Mouse (Mus musculus): ENCODE data around the gene Snx14. TPM values are rescaled to one million over a fixed set of nuclear protein-coding genes. Genes with fewer than 3 reads are reported as not detected.
A peak's percentile ranks its signal among the peaks of the same experiment; 100 is the strongest.

Snx14 gene
- polyA plus RNA-seq, 1 experiment from 2014 or later, result 25.4 TPM

DNA sequence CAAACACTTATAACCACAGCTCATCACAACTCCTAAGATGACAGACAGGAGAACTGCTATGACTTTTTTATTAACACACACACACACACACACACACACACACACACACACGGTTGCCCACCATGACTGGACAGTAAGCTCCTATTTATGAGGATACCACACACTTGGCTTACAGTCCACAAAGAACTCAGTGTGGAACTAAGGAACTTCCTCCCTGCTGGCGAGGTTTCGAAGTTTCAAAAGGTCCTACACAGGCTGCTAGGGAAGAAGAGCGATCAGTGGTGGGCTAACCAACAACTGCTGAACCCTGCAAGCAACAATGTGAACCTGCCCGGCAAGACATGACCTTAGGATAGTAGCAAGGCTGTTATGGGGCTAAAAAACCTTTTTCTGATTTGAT is 61.3 kb downstream of the Snx14 start:
- Histone ChIP-seq H3K27ac (no peak overlapping the region), H3K27me3 (ENCODE audit: insufficient read depth, poor library complexity, severe bottlenecking) (no peaks in the 10 kb centered on the region), H3K4me3 (no peak overlapping the region), H3K9me3 (no peaks in the 10 kb centered on the region), H3K36me3 (peaks cover 18% of the 10 kb centered on the region; the same call in 1 of the 2 replicates), H3K4me1 (no peaks in the 10 kb centered on the region)
- DNase-seq (ENCODE audit: low spot score), result no peak
- WGBS, result 90% methylated on average over 5 of the region's 5 CpGs

DNA sequence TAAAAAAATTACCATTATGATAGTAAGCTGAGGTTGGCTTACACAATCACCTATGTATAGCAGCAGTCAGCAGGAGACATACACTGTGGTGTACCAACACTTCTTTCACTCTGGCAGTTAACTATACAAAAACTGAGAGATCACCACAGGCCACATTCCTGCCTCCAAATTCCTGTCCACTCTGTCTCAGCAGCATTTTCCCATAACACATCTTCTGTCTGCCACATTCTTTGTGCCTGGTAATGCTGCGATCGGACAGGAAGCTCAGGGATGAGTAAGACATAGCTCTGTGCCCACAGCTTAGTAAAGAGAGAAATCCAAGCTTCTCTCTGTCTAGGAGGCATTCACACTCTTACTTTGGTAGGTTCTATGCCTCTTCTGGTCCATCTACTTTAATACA is 65.8 kb downstream of the Snx14 start:
- Histone ChIP-seq H3K27ac (no peak overlapping the region), H3K36me3 (peaks cover 2% of the 10 kb centered on the region; the same call in 1 of the 2 replicates), H3K4me3 (no peak overlapping the region), H3K27me3 (ENCODE audit: insufficient read depth, poor library complexity, severe bottlenecking) (no peaks in the 10 kb centered on the region), H3K4me1 (no peaks in the 10 kb centered on the region), H3K9me3 (no peaks in the 10 kb centered on the region)
- WGBS, result 83% methylated on average over 2 of the region's 2 CpGs
- DNase-seq (ENCODE audit: low spot score), result peak; percentile 77

DNA sequence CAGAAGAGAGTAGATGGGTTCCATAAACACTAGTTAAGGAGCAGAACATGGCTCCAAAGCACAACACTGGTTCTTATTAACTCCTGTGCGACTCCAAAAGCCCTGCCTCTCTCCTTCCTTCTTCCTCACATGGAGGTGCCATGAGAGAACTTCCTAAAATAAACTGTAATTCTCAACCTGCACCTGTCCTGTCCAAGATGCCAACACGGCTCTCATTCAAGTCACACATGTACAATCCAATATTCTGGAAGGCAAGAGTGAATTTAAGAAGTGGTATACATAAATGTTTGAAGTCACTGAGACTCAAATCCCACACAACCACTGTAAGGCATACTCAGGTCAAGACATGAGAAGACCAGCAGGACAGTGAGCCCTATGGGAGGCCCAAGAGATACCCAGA is 67.6 kb downstream of the Snx14 start:
- Histone ChIP-seq H3K9me3 (no peaks in the 10 kb centered on the region), H3K27ac (no peak overlapping the region), H3K4me3 (no peak overlapping the region), H3K27me3 (ENCODE audit: insufficient read depth, poor library complexity, severe bottlenecking) (no peaks in the 10 kb centered on the region), H3K4me1 (no peaks in the 10 kb centered on the region), H3K36me3 (no peaks in the 10 kb centered on the region; the same call in 1 of the 2 replicates)
- DNase-seq (ENCODE audit: low spot score), result peak; percentile 27
- WGBS, result 86% methylated on average over 2 of the region's 2 CpGs

DNA sequence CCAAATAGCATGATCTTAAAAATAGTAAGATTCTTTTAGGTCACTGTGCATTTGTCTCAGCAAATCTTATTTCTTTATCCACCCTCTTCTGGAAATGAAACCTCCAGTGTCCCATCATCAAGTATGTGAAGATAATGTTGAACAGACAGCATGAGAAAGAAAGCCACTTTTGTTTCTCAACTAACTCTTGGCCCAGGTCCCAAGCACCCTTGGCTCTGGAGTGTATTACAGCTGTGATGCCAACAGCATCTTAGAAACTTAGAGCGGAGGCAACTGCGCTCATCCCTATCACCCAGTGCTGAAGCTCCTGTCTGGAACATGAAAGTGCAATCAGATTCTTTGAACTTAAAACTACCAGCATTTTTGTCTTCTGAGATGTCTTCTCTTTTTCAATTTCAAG is 69.1 kb downstream of the Snx14 start:
- Histone ChIP-seq H3K27me3 (ENCODE audit: insufficient read depth, poor library complexity, severe bottlenecking) (no peaks in the 10 kb centered on the region), H3K4me3 (no peak overlapping the region), H3K4me1 (no peaks in the 10 kb centered on the region), H3K27ac (no peak overlapping the region), H3K36me3 (no peaks in the 10 kb centered on the region; the same call in 1 of the 2 replicates), H3K9me3 (no peaks in the 10 kb centered on the region)
- 80% methylated on average over 2 of the region's 2 CpGs for WGBS
- DNase-seq (ENCODE audit: low spot score), result peak; percentile 20

DNA sequence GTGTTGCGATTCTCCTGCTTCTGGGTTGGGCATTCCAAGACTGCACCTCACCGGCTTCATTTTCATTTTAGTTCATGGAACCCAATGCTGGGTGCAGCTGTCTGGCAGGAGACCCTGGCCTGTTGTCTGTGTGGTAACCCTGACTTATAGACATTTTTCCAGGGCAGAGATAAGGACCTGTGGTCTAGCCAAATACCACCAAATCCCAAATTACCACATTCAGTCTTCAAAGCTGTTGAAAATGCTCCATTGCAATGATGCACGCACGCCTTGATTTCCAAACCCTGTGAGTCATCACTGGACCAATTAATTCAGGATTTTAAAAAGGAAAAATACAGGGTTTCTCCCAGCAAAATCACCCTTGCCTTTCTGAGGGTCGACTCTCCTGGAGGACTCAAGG is 70.3 kb downstream of the Snx14 start:
- 86% methylated on average over 5 of the region's 5 CpGs for WGBS
- DNase-seq (ENCODE audit: low spot score), result peak; percentile 20
- no peaks in the 10 kb centered on the region for H3K9me3 ChIP-seq

DNA sequence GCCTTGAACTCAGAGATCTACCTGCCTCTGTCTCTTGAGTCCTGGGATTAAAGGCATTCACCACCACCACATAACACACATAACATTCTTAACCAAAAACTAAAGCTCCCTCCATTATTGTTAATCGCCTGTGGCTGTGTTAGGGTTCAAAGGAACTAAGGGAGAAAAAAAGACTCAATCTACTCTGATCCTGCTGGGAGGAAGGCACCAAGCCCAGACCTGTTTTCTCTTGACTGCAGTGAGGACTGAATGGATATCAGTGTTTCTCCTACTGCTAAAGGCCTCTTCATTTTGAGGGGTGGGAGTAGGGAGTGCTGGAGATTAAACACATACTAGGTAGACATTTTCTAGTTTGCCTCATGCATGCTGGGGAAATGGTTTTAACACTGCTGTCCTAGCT is 71.0 kb downstream of the Snx14 start:
- 84% methylated on average over 1 of the region's 1 CpGs for WGBS
- 0 out of 2 replicates have a peak, but pooled peaks cover 3% of the 10 kb centered on the region for H3K36me3 ChIP-seq
- 0 out of 2 replicates have a peak, but pooled peaks cover under 1% of the 10 kb centered on the region for H3K4me1 ChIP-seq
- H3K4me3 ChIP-seq, result no peak overlapping the region
- DNase-seq (ENCODE audit: low spot score), result peak; percentile 5
- H3K9me3 ChIP-seq, result no peaks in the 10 kb centered on the region
- H3K27me3 ChIP-seq (ENCODE audit: insufficient read depth, poor library complexity, severe bottlenecking), result no peaks in the 10 kb centered on the region
- no peak overlapping the region for H3K27ac ChIP-seq

More for the DNA sequence above, 70.3 kb downstream of the Snx14 start:
- H3K27me3 ChIP-seq (ENCODE audit: insufficient read depth, poor library complexity, severe bottlenecking), result no peaks in the 10 kb centered on the region
- H3K4me3 ChIP-seq, result no peak overlapping the region
- 0 out of 2 replicates have a peak, but pooled peaks cover 3% of the 10 kb centered on the region for H3K36me3 ChIP-seq
- no peaks in the 10 kb centered on the region for H3K4me1 ChIP-seq
- H3K27ac ChIP-seq, result no peak overlapping the region

DNA sequence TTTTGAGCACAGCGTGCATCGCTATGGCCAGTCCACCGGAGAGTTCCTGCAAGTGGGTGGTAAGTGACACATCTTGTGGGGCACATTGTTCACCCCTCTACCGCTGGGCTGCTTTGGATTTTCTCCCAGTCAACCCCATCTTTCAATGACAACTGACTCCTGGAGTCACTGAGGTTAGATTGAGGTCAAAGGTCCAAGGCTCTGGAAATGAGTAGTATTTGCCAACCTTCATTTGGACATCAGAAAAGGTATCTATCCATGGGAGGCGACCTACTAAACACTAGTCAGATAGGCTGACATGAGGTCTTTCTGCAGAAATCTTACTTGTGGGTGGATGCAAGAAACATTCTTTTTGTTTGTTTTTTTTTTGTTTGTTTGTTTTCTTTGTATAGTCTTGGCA is 71.4 kb downstream of the Snx14 start:
- 0 out of 2 replicates have a peak, but pooled peaks cover 3% of the 10 kb centered on the region for H3K36me3 ChIP-seq
- H3K4me3 ChIP-seq, result no peak overlapping the region
- DNase-seq (ENCODE audit: low spot score), result no peak
- WGBS, result 84% methylated on average over 5 of the region's 5 CpGs
- no peaks in the 10 kb centered on the region for H3K9me3 ChIP-seq
- H3K27me3 ChIP-seq (ENCODE audit: insufficient read depth, poor library complexity, severe bottlenecking), result no peaks in the 10 kb centered on the region
- peaks cover 5% of the 10 kb centered on the region; the same call in 1 of the 2 replicates for H3K4me1 ChIP-seq
- no peak overlapping the region for H3K27ac ChIP-seq

DNA sequence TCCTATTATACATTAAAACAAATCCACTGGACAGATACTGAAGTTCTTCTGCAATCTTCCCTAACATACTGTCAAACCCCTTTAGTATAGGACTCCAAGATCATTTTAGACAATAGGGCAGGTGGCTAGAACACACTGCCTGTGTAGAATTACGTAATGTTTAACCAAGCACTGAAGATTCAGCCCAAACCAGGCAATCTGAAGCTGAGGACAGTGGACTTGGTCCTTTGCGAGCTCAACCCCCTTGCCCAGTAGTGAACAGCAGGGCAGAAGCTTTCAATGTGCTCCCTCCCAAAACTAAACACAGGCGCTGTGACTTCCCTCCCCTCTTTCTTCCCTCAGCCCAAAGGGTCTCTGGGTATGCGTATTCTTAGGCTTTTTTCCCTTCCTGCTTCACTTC is 71.9 kb downstream of the Snx14 start:
- Histone ChIP-seq H3K27ac (no peak overlapping the region), H3K4me3 (no peak overlapping the region), H3K27me3 (ENCODE audit: insufficient read depth, poor library complexity, severe bottlenecking) (no peaks in the 10 kb centered on the region), H3K9me3 (no peaks in the 10 kb centered on the region), H3K36me3 (0 out of 2 replicates have a peak, but pooled peaks cover 3% of the 10 kb centered on the region), H3K4me1 (peaks cover 9% of the 10 kb centered on the region; the same call in 1 of the 2 replicates)
- DNase-seq (ENCODE audit: low spot score), result peak; percentile 55
- 90% methylated on average over 4 of the region's 4 CpGs for WGBS

DNA sequence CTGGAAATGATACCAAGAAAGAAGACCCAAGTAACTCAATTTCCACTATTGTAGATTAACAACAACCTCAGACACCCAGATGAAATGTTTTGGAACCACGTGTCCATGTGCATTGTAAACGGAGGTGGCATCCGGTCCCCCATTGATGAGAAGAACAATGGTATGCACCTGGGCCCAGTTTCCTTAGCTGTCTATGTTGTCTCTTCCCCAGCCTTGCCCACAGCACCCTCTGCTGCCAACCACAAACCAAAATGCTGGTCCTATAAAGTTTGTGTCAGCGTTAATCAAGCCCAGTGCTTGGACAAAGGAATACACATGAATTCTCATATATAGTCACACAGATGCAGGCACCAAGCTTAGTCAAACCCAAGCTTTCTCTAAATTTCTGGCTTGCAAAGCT is 72.5 kb downstream of the Snx14 start:
- peaks cover 13% of the 10 kb centered on the region; the same call in 1 of the 2 replicates for H3K4me1 ChIP-seq
- no peaks in the 10 kb centered on the region for H3K27me3 ChIP-seq (ENCODE audit: insufficient read depth, poor library complexity, severe bottlenecking)
- 0 out of 2 replicates have a peak, but pooled peaks cover 3% of the 10 kb centered on the region for H3K36me3 ChIP-seq
- no peak overlapping the region for H3K4me3 ChIP-seq
- 81% methylated on average over 4 of the region's 4 CpGs for WGBS
- no peak for DNase-seq (ENCODE audit: low spot score)
- H3K27ac ChIP-seq, result no peak overlapping the region
- no peaks in the 10 kb centered on the region for H3K9me3 ChIP-seq

DNA sequence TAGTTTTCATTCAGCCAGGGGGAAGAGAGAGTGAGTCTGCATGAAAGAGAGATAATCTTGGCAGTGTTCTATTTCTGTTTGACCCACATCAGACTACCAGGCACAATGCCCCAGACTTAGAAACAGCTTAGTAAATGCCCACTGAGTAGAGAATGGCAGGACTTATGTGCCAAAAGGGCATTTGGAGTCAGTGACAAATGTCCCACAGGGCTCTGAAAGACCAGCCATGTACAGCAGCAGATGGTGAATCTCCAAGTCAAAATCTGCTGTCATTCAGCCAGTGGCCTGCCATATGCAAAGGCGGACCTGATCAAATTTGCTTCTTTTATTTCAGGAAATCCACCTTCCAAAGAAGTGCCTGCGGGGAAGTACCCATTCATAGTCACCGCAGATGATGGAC is 75.7 kb downstream of the Snx14 start:
- WGBS, result 93% methylated on average over 3 of the region's 3 CpGs
- no peaks in the 10 kb centered on the region for H3K27me3 ChIP-seq (ENCODE audit: insufficient read depth, poor library complexity, severe bottlenecking)
- no peak overlapping the region for H3K27ac ChIP-seq
- 0 out of 2 replicates have a peak, but pooled peaks cover 3% of the 10 kb centered on the region for H3K36me3 ChIP-seq
- peak; percentile 54 for DNase-seq (ENCODE audit: low spot score)
- H3K4me3 ChIP-seq, result no peak overlapping the region
- H3K4me1 ChIP-seq, result peaks cover 20% of the 10 kb centered on the region; the same call in 1 of the 2 replicates
- H3K9me3 ChIP-seq, result no peaks in the 10 kb centered on the region

DNA sequence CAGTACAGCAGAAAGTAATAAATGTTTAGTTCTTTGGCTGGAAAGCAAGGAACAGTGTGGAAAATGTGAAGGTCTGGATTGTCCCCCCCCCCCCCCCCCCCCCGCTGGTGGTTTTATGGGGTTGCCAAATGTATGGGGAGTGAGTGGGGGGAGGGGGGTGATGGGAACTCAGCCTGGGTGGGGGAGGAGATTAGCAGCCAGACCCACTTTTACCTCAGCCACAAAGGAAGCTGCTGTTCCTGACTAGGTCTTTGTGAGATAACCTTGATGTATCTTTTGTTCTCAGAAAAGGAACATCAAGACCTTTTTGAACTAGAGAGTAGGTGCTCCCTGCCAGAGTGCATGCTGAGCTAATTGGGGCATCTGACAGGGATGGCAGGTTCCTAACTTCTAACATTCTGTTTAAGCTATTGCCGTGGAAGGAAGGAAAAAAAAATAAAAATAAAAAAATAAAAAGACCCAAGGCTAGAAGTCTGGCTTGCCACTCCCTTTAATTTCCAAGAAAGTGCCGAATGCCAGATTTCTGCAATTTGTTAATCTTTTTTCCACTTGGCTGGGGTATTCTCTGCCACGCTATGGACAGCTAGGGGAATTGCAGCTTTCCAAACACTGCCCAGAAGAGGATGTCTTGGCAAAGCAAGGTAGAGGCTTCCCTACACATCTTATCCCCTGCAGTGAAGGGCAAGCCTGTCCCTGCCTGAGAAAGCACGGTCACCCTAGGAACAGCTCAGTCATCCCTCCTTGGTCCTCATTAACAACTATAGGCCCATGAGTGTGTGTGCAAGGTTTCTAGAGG is 76.5 kb downstream of the Snx14 start:
- 32% methylated on average over 5 of the region's 5 CpGs for WGBS
- 0 out of 2 replicates have a peak, but pooled peaks cover 3% of the 10 kb centered on the region for H3K36me3 ChIP-seq
- H3K9me3 ChIP-seq, result no peaks in the 10 kb centered on the region
- H3K27me3 ChIP-seq (ENCODE audit: insufficient read depth, poor library complexity, severe bottlenecking), result no peaks in the 10 kb centered on the region
- DNase-seq (ENCODE audit: low spot score), result peak; percentile 58
- no peak overlapping the region for H3K27ac ChIP-seq
- H3K4me1 ChIP-seq, result peaks cover 20% of the 10 kb centered on the region; the same call in 1 of the 2 replicates
- no peak overlapping the region for H3K4me3 ChIP-seq

DNA sequence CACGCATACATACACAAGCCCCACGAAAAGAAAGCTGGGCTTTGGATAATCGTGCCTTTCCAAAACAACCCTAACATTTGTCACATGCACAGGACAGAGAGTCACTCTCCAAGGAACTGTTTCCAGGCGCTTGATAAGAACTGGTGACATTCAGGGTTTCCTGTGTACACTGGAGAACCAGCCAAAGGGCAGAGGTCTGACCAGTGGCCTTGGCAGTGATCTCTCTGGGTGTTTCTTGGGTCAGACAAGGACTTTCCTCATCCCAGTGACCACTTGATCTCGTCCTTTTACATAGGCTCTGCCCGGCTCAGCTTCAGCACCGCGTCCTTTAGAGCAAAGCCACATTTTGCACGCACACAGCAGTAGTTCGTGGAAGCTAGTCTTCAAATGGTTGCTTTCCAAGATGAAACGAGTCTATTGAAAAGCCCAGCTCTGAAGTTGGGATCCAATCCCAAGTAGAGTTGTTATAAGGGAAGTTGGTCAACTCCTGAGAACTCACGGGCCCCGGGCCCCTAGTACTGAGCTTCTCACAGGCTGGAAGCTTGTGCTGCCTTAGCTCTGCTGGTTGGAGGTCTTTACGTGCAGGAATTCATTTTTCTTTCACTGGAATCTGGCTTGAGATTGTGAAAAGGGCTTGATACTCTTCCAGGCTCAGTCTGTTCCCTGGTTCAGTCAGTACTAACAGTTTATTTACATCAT is 77.4 kb downstream of the Snx14 start:
- H3K9me3 ChIP-seq, result no peaks in the 10 kb centered on the region
- peak; percentile 67 for DNase-seq (ENCODE audit: low spot score)
- no peaks in the 10 kb centered on the region for H3K27me3 ChIP-seq (ENCODE audit: insufficient read depth, poor library complexity, severe bottlenecking)
- H3K4me3 ChIP-seq, result no peak overlapping the region
- H3K36me3 ChIP-seq, result 0 out of 2 replicates have a peak, but pooled peaks cover 3% of the 10 kb centered on the region
- WGBS, result 66% methylated on average over 14 of the region's 14 CpGs
- peaks cover 20% of the 10 kb centered on the region; the same call in 1 of the 2 replicates for H3K4me1 ChIP-seq
- no peak overlapping the region for H3K27ac ChIP-seq

DNA sequence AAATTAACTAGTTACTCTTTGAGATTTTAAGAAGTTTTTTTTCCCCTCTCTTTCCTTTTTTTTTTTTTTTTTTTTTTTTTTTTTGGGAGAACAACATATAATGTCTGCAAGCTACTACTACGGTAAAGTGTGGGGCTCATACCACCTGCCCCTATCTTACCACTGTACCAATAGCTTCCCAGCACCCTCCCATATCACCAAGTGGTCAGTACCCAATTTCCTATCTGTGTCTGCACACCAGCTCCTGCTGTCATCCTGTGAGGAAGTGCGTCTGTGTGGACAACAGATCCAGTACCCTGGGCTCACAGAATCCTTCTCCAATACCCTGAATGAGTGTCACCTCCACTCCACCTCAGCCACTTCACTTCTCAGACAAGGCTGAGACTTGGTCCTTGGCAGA is 79.6 kb downstream of the Snx14 start:
- Histone ChIP-seq H3K27me3 (ENCODE audit: insufficient read depth, poor library complexity, severe bottlenecking) (no peaks in the 10 kb centered on the region), H3K36me3 (0 out of 2 replicates have a peak, but pooled peaks cover 1% of the 10 kb centered on the region), H3K4me3 (no peak overlapping the region), H3K27ac (no peak overlapping the region), H3K4me1 (peaks cover 20% of the 10 kb centered on the region; the same call in 1 of the 2 replicates), H3K9me3 (no peaks in the 10 kb centered on the region)
- WGBS, result 74% methylated on average over 2 of the region's 2 CpGs
- no peak for DNase-seq (ENCODE audit: low spot score)
